Mouse (Mus musculus): ENCODE measurements around the gene Cyp2j7. TPM values are rescaled to one million over a fixed set of nuclear protein-coding genes. Genes with fewer than 3 reads are reported as not detected.
"Not testable (repeated sequence)": the region's sequence is repeated elsewhere in the genome, so short reads cannot be mapped to it uniquely, and the experiment has no call there.

Cyp2j7 gene
- polyA plus RNA-seq (2011; ENCODE audit: insufficient read depth, insufficient read length, low read depth, missing spikeins) = not detected in 2 replicates

- Histone ChIP-seq H3K9me3 (replicated peaks; ENCODE audit: control insufficient read depth, insufficient read depth, low read length, poor library complexity, severe bottlenecking) (no peaks in the 10 kb centered on the region), H3K9ac (ENCODE audit: low read depth, poor library complexity, severe bottlenecking) (no peak within 1 kb of the TSS), H3K27me3 (ENCODE audit: control insufficient read depth, insufficient read depth, low read length, poor library complexity, severe bottlenecking) (no peaks in the 10 kb centered on the region), H3K4me1 (ENCODE audit: control insufficient read depth, insufficient read depth, low read length) (no peaks in the 10 kb centered on the region), H3K4me3 (ENCODE audit: low read depth, low read length) (no peak within 1 kb of the TSS), H3K27ac (ENCODE audit: insufficient read depth, low read length) (no peak within 1 kb of the TSS), H3K36me3 (ENCODE audit: control insufficient read depth, insufficient read depth, low read length, poor library complexity, severe bottlenecking) (no peaks in the 10 kb centered on the region)
- TF ChIP-seq EP300 (IDR thresholded peaks at IDR 0.05; ENCODE audit: insufficient read depth, low read depth, low read length) (no peak), POLR2A (IDR thresholded peaks at IDR 0.05; ENCODE audit: insufficient read depth, low read length) (no peak), CTCF (IDR thresholded peaks at IDR 0.05; ENCODE audit: low read depth, low read length) (no peak)
Measured at GRCm38 (mm10) chr4:96236559-96236958, at the start of gene Cyp2j7. Gene Cyp2j7 (minus strand): TSS chr4:96236659.

- H3K27me3 ChIP-seq (ENCODE audit: control insufficient read depth, insufficient read depth, low read length, poor library complexity, severe bottlenecking); H3K4me1 ChIP-seq (ENCODE audit: control insufficient read depth, insufficient read depth, low read length); H3K4me3 ChIP-seq (ENCODE audit: low read depth, low read length); H3K36me3 ChIP-seq (ENCODE audit: control insufficient read depth, insufficient read depth, low read length, poor library complexity, severe bottlenecking); H3K27ac ChIP-seq (ENCODE audit: insufficient read depth, low read length); H3K9ac ChIP-seq (ENCODE audit: low read depth, poor library complexity, severe bottlenecking): not testable (repeated sequence)
- peaks cover 12% of the 10 kb centered on the region for H3K9me3 ChIP-seq (replicated peaks; ENCODE audit: control insufficient read depth, insufficient read depth, low read length, poor library complexity, severe bottlenecking)
Measured at GRCm38 (mm10) chr4:96276896-96277295, 40.4 kb upstream of the Cyp2j7 start.

- no peaks in the 10 kb centered on the region for H3K27me3 ChIP-seq (ENCODE audit: control insufficient read depth, insufficient read depth, low read length, poor library complexity, severe bottlenecking)
- H3K9ac ChIP-seq (ENCODE audit: low read depth, poor library complexity, severe bottlenecking) = no peak overlapping the region
- H3K4me1 ChIP-seq (ENCODE audit: control insufficient read depth, insufficient read depth, low read length) = no peaks in the 10 kb centered on the region
- H3K9me3 ChIP-seq (replicated peaks; ENCODE audit: control insufficient read depth, insufficient read depth, low read length, poor library complexity, severe bottlenecking) = no peaks in the 10 kb centered on the region
- H3K4me3 ChIP-seq (ENCODE audit: low read depth, low read length) = no peak overlapping the region
- H3K36me3 ChIP-seq (ENCODE audit: control insufficient read depth, insufficient read depth, low read length, poor library complexity, severe bottlenecking) = no peaks in the 10 kb centered on the region
- no peak overlapping the region for H3K27ac ChIP-seq (ENCODE audit: insufficient read depth, low read length)
- TF ChIP-seq CTCF (IDR thresholded peaks at IDR 0.05; ENCODE audit: low read depth, low read length) = peak; percentile 31
- TF ChIP-seq EP300 (IDR thresholded peaks at IDR 0.05; ENCODE audit: insufficient read depth, low read depth, low read length) = no peak
- no peak for TF ChIP-seq POLR2A (IDR thresholded peaks at IDR 0.05; ENCODE audit: insufficient read depth, low read length)
Measured at GRCm38 (mm10) chr4:96273907-96274306, 37.4 kb upstream of the Cyp2j7 start.

- Histone ChIP-seq H3K27ac (ENCODE audit: insufficient read depth, low read length) (no peak overlapping the region), H3K9me3 (replicated peaks; ENCODE audit: control insufficient read depth, insufficient read depth, low read length, poor library complexity, severe bottlenecking) (no peaks in the 10 kb centered on the region), H3K4me3 (ENCODE audit: low read depth, low read length) (no peak overlapping the region), H3K9ac (ENCODE audit: low read depth, poor library complexity, severe bottlenecking) (no peak overlapping the region), H3K4me1 (ENCODE audit: control insufficient read depth, insufficient read depth, low read length) (no peaks in the 10 kb centered on the region), H3K36me3 (ENCODE audit: control insufficient read depth, insufficient read depth, low read length, poor library complexity, severe bottlenecking) (no peaks in the 10 kb centered on the region), H3K27me3 (ENCODE audit: control insufficient read depth, insufficient read depth, low read length, poor library complexity, severe bottlenecking) (no peaks in the 10 kb centered on the region)
- no peak for TF ChIP-seq CTCF (IDR thresholded peaks at IDR 0.05; ENCODE audit: low read depth, low read length)
- TF ChIP-seq POLR2A (IDR thresholded peaks at IDR 0.05; ENCODE audit: insufficient read depth, low read length) = no peak
- no peak for TF ChIP-seq EP300 (IDR thresholded peaks at IDR 0.05; ENCODE audit: insufficient read depth, low read depth, low read length)
Measured at GRCm38 (mm10) chr4:96196701-96197100, 39.8 kb downstream of the Cyp2j7 start.

- not testable (repeated sequence) for H3K4me3 ChIP-seq (ENCODE audit: low read depth, low read length); H3K27ac ChIP-seq (ENCODE audit: insufficient read depth, low read length)
- peaks cover 29% of the 10 kb centered on the region for H3K9me3 ChIP-seq (replicated peaks; ENCODE audit: control insufficient read depth, insufficient read depth, low read length, poor library complexity, severe bottlenecking)
Measured at GRCm38 (mm10) chr4:96189321-96189720, 47.1 kb downstream of the Cyp2j7 start.

GRCm38 (mm10) chr4:96188671-96189070, 47.8 kb downstream of the Cyp2j7 start:
- H3K9ac ChIP-seq (ENCODE audit: low read depth, poor library complexity, severe bottlenecking); H3K4me3 ChIP-seq (ENCODE audit: low read depth, low read length); H3K4me1 ChIP-seq (ENCODE audit: control insufficient read depth, insufficient read depth, low read length); H3K36me3 ChIP-seq (ENCODE audit: control insufficient read depth, insufficient read depth, low read length, poor library complexity, severe bottlenecking); H3K27me3 ChIP-seq (ENCODE audit: control insufficient read depth, insufficient read depth, low read length, poor library complexity, severe bottlenecking): not testable (repeated sequence)
- Histone ChIP-seq H3K9me3 (replicated peaks; ENCODE audit: control insufficient read depth, insufficient read depth, low read length, poor library complexity, severe bottlenecking) (peaks cover 29% of the 10 kb centered on the region), H3K27ac (ENCODE audit: insufficient read depth, low read length) (0 out of 2 replicates have a peak overlapping the region, but pooled peaks have one; percentile 19)

More at GRCm38 (mm10) chr4:96189321-96189720, 47.1 kb downstream of the Cyp2j7 start:
- H3K36me3 ChIP-seq (ENCODE audit: control insufficient read depth, insufficient read depth, low read length, poor library complexity, severe bottlenecking); H3K4me1 ChIP-seq (ENCODE audit: control insufficient read depth, insufficient read depth, low read length); H3K9ac ChIP-seq (ENCODE audit: low read depth, poor library complexity, severe bottlenecking); H3K27me3 ChIP-seq (ENCODE audit: control insufficient read depth, insufficient read depth, low read length, poor library complexity, severe bottlenecking): not testable (repeated sequence)

- H3K4me3 ChIP-seq (ENCODE audit: low read depth, low read length); H3K4me1 ChIP-seq (ENCODE audit: control insufficient read depth, insufficient read depth, low read length); H3K9ac ChIP-seq (ENCODE audit: low read depth, poor library complexity, severe bottlenecking); H3K27ac ChIP-seq (ENCODE audit: insufficient read depth, low read length); H3K36me3 ChIP-seq (ENCODE audit: control insufficient read depth, insufficient read depth, low read length, poor library complexity, severe bottlenecking); H3K27me3 ChIP-seq (ENCODE audit: control insufficient read depth, insufficient read depth, low read length, poor library complexity, severe bottlenecking): not testable (repeated sequence)
- H3K9me3 ChIP-seq (replicated peaks; ENCODE audit: control insufficient read depth, insufficient read depth, low read length, poor library complexity, severe bottlenecking) = peaks cover 29% of the 10 kb centered on the region
Measured at GRCm38 (mm10) chr4:96188146-96188545, 48.3 kb downstream of the Cyp2j7 start.

- H3K4me3 ChIP-seq (ENCODE audit: low read depth, low read length); H3K27me3 ChIP-seq (ENCODE audit: control insufficient read depth, insufficient read depth, low read length, poor library complexity, severe bottlenecking); H3K4me1 ChIP-seq (ENCODE audit: control insufficient read depth, insufficient read depth, low read length); H3K9ac ChIP-seq (ENCODE audit: low read depth, poor library complexity, severe bottlenecking); H3K36me3 ChIP-seq (ENCODE audit: control insufficient read depth, insufficient read depth, low read length, poor library complexity, severe bottlenecking): not testable (repeated sequence)
- Histone ChIP-seq H3K9me3 (replicated peaks; ENCODE audit: control insufficient read depth, insufficient read depth, low read length, poor library complexity, severe bottlenecking) (peaks cover 25% of the 10 kb centered on the region), H3K27ac (ENCODE audit: insufficient read depth, low read length) (peak overlapping the region; percentile 34)
Measured at GRCm38 (mm10) chr4:96184716-96185115, 51.7 kb downstream of the Cyp2j7 start.
